29 mouse cellular contexts compared by ENCODE assay signal in genomic region chr2:18956424-18956823, GRCm38 (mm10). TPM values are rescaled to one million over a fixed set of nuclear protein-coding genes. Genes with fewer than 3 reads are reported as not detected.
A peak's percentile ranks its signal among the peaks of the same experiment; 100 is the strongest.
DNase-seq lines count a peak whose midpoint lies in the region; ATAC-seq and TF ChIP-seq lines count a peak whose summit lies in the region.
"Had no signal": no experiment of that assay in that cellular context is flagged by ENCODE, and none has a peak within 500 bp of the region (broad histone marks: within the 10 kb centered on the region; RNA-seq: fewer than 3 reads in every experiment).

No protein-coding gene starts in this region.

- peaks cover 57% of the 10 kb centered on the region for H3K4me1 ChIP-seq in forebrain, embryonic 10.5 days
- no peaks in the 10 kb centered on the region for H3K4me1 ChIP-seq in forebrain, embryonic 11.5 days (replicated peaks; ENCODE audit: control insufficient read depth, insufficient read depth, low read length)
- peaks cover 98% of the 10 kb centered on the region for H3K4me1 ChIP-seq in megakaryocyte, embryonic 14.5 days
- peaks cover 55% of the 10 kb centered on the region for H3K4me1 ChIP-seq in liver, postnatal 0 days (ENCODE audit: insufficient read depth)
- H3K4me1 ChIP-seq: hindbrain, embryonic 15.5 days; midbrain, embryonic 15.5 days had no signal

- ATAC-seq in forebrain, embryonic 11.5 days (replicated peaks; ENCODE audit: low FRiP score), result no peak
- ATAC-seq in megakaryocyte, adult 5-6 weeks (ENCODE audit: poor library complexity, severe bottlenecking), result no peak
- ATAC-seq in granulocyte monocyte progenitor cell, adult 5-6 weeks (replicated peaks; ENCODE audit: poor library complexity, severe bottlenecking), result 0 out of 2 replicates have a peak, but pooled peaks have one; percentile 16
- no peak for ATAC-seq in liver, postnatal 0 days
- ATAC-seq: CD4-positive, CD25-positive, alpha-beta regulatory T cell, adult 4 months; forebrain, embryonic 16.5 days; intestine, embryonic 15.5 days; midbrain, embryonic 15.5 days had no signal

- H3K9ac ChIP-seq in forebrain, embryonic 11.5 days (ENCODE audit: low read length), result no peak overlapping the region
- no peak overlapping the region for H3K9ac ChIP-seq in liver, postnatal 0 days (replicated peaks)
- H3K9ac ChIP-seq: embryonic facial prominence, embryonic 15.5 days; hindbrain, embryonic 15.5 days; intestine, embryonic 15.5 days; limb, embryonic 13.5 days; lung, embryonic 14.5 days; midbrain, embryonic 15.5 days; neural tube, embryonic 13.5 days had no signal

- no peak overlapping the region for H3K4me3 ChIP-seq in forebrain, embryonic 10.5 days
- H3K4me3 ChIP-seq in forebrain, embryonic 11.5 days (ENCODE audit: low read depth, low read length), result no peak overlapping the region
- H3K4me3 ChIP-seq in megakaryocyte, embryonic 14.5 days (replicated peaks), result peak overlapping the region; percentile 88
- no peak overlapping the region for H3K4me3 ChIP-seq in liver, postnatal 0 days (ENCODE audit: low read depth, low read length)
- H3K4me3 ChIP-seq: embryonic facial prominence, embryonic 15.5 days; hindbrain, embryonic 15.5 days; intestine, embryonic 15.5 days; layer of hippocampus, adult 2 months; limb, embryonic 13.5 days; midbrain, embryonic 15.5 days; neural tube, embryonic 13.5 days had no signal

- no peak overlapping the region for H3K4me2 ChIP-seq in forebrain, embryonic 11.5 days (ENCODE audit: low read depth, low read length, severe bottlenecking)
- peak overlapping the region; percentile 16; the same call in 1 of the 2 replicates for H3K4me2 ChIP-seq in liver, postnatal 0 days (ENCODE audit: low read depth, low read length)
- H3K4me2 ChIP-seq: embryonic facial prominence, embryonic 15.5 days; hindbrain, embryonic 15.5 days; intestine, embryonic 15.5 days; limb, embryonic 13.5 days; lung, embryonic 14.5 days; midbrain, embryonic 15.5 days; neural tube, embryonic 13.5 days had no signal

- H3K36me3 ChIP-seq in forebrain, embryonic 10.5 days (replicated peaks), result no peaks in the 10 kb centered on the region
- no peaks in the 10 kb centered on the region for H3K36me3 ChIP-seq in forebrain, embryonic 11.5 days (ENCODE audit: control insufficient read depth, insufficient read depth, low read length)
- peaks cover 12% of the 10 kb centered on the region for H3K36me3 ChIP-seq in megakaryocyte, embryonic 14.5 days (replicated peaks; ENCODE audit: low read length)
- no peaks in the 10 kb centered on the region for H3K36me3 ChIP-seq in liver, postnatal 0 days (replicated peaks; ENCODE audit: insufficient read depth, low read length)
- H3K36me3 ChIP-seq: embryonic facial prominence, embryonic 15.5 days; hindbrain, embryonic 15.5 days; intestine, embryonic 15.5 days; limb, embryonic 13.5 days; midbrain, embryonic 15.5 days; neural tube, embryonic 13.5 days had no signal

- H3K9me3 ChIP-seq in forebrain, embryonic 10.5 days, result no peaks in the 10 kb centered on the region
- no peaks in the 10 kb centered on the region for H3K9me3 ChIP-seq in forebrain, embryonic 11.5 days (ENCODE audit: control insufficient read depth, low read length)
- H3K9me3 ChIP-seq in megakaryocyte, embryonic 14.5 days, result no peaks in the 10 kb centered on the region
- no peaks in the 10 kb centered on the region for H3K9me3 ChIP-seq in liver, postnatal 0 days (ENCODE audit: low read length)
- H3K9me3 ChIP-seq: embryonic facial prominence, embryonic 15.5 days; hindbrain, embryonic 15.5 days; intestine, embryonic 15.5 days; limb, embryonic 13.5 days; midbrain, embryonic 15.5 days; neural tube, embryonic 13.5 days had no signal

- 90% methylated on average over 3 of the region's 3 CpGs for WGBS in forebrain, embryonic 10.5 days
- 84% methylated on average over 3 of the region's 3 CpGs for WGBS in forebrain, embryonic 11.5 days
- WGBS in liver, postnatal 0 days (ENCODE audit: insufficient replicate concordance), result 56% methylated on average over 3 of the region's 3 CpGs

- no peak for TF ChIP-seq EP300 in liver, postnatal 0 days (IDR thresholded peaks at IDR 0.05; ENCODE audit: low read depth)

- no peaks in the 10 kb centered on the region for H3K27me3 ChIP-seq in forebrain, embryonic 10.5 days (ENCODE audit: poor library complexity, severe bottlenecking)
- H3K27me3 ChIP-seq in forebrain, embryonic 11.5 days (ENCODE audit: control insufficient read depth, insufficient read depth, low read length), result no peaks in the 10 kb centered on the region
- H3K27me3 ChIP-seq in megakaryocyte, embryonic 14.5 days (replicated peaks), result no peaks in the 10 kb centered on the region
- no peaks in the 10 kb centered on the region for H3K27me3 ChIP-seq in liver, postnatal 0 days (ENCODE audit: insufficient read depth, low read length)
- H3K27me3 ChIP-seq: embryonic facial prominence, embryonic 15.5 days; hindbrain, embryonic 15.5 days; intestine, embryonic 15.5 days; midbrain, embryonic 15.5 days; neural tube, embryonic 13.5 days had no signal

- no peak for TF ChIP-seq CTCF in liver, postnatal 0 days (IDR thresholded peaks at IDR 0.05; ENCODE audit: low read depth)

- 0 out of 2 replicates have a peak overlapping the region, but pooled peaks have one; percentile 5 for H3K27ac ChIP-seq in forebrain, embryonic 10.5 days
- H3K27ac ChIP-seq in forebrain, embryonic 11.5 days (ENCODE audit: low read depth, low read length), result no peak overlapping the region
- H3K27ac ChIP-seq in liver, postnatal 0 days (ENCODE audit: low read depth), result no peak overlapping the region
- H3K27ac ChIP-seq: embryonic facial prominence, embryonic 15.5 days; hindbrain, embryonic 15.5 days; intestine, embryonic 15.5 days; layer of hippocampus, adult 2 months; limb, embryonic 13.5 days; midbrain, embryonic 15.5 days; neural tube, embryonic 13.5 days had no signal

- DNase-seq in forebrain, embryonic 10.5 days (ENCODE audit: extremely low spot score, low spot score), result no peak
- no peak for DNase-seq in forebrain, embryonic 11.5 days (ENCODE audit: low spot score)
- DNase-seq in liver, postnatal 0 days, result no peak
- no peak for DNase-seq in left cerebral cortex, adult 18-20 months (ENCODE audit: low spot score in 2 of 2)
- DNase-seq in left cerebral cortex, adult 8-10 months (ENCODE audit: low spot score in 2 of 2), result no peak
- DNase-seq: adrenal gland, postnatal 36 days; cerebellum, adult 11 months; cerebellum, adult 9-11 months; gastrocnemius, postnatal 25 days; heart, postnatal 4 days; kidney, adult 9 months; kidney, postnatal 14 days; lung, embryonic 14.5 days; right cerebral cortex, adult 18-20 months; right cerebral cortex, postnatal 4 days; thymus, postnatal 36 days had no signal

RNA-seq across cellular contexts. Expression of gene Pip4k2a, which starts 41.5 kb away (rescaled TPM):
- polyA plus RNA-seq in forebrain, embryonic 10.5 days (2016; fragmentation: Nextera tagmentation; extraction: Ambion mirVana), result 6.6 and 7.5 TPM in 2 replicates
- 9.2 and 9.3 TPM in 2 replicates for polyA plus RNA-seq in forebrain, embryonic 11.5 days (2014; fragmentation: Nextera tagmentation; extraction: Ambion mirVana)
- polyA plus RNA-seq in megakaryocyte, embryonic 14.5 days (2012; ENCODE audit: insufficient read depth, low replicate concordance), result 1.6 and 39.5 TPM in 2 replicates
- 121 and 123 TPM in 2 replicates for total RNA-seq in megakaryocyte, adult 5-6 weeks (2015)
- total RNA-seq in megakaryocyte, adult 5-6 weeks (2017), result 63.0 and 64.8 TPM in 2 replicates
- total RNA-seq in granulocyte monocyte progenitor cell, adult 5-6 weeks (2014; fragmentation: Nextera tagmentation), result 29.3 TPM in 2 replicates
- total RNA-seq in granulocyte monocyte progenitor cell, adult 5-6 weeks (2017), result 15.6 and 16.7 TPM in 2 replicates
- 6.7 and 8.0 TPM in 2 replicates for polyA plus RNA-seq in liver, postnatal 0 days (2015; fragmentation: Nextera tagmentation; extraction: Ambion mirVana)
- 10 to 100 TPM; 55.5 to 56.2 TPM for total RNA-seq in left cerebral cortex, adult 18-20 months (2021)
- total RNA-seq in left cerebral cortex, adult 8-10 months (2022), result 10 to 100 TPM; 61.9 to 66.5 (median 64.9) TPM

RNA-seq across cellular contexts. Expression of gene 4930426L09Rik, which starts 41.7 kb away (rescaled TPM):
- polyA plus RNA-seq in forebrain, embryonic 10.5 days (2016; fragmentation: Nextera tagmentation; extraction: Ambion mirVana), result 0.14 and 0.31 TPM in 2 replicates
- polyA plus RNA-seq in forebrain, embryonic 11.5 days (2014; fragmentation: Nextera tagmentation; extraction: Ambion mirVana), result 0.25 and 0.43 TPM in 2 replicates
- 0.43 TPM in 1 of 2 replicates, not detected in the other for polyA plus RNA-seq in megakaryocyte, embryonic 14.5 days (2012; ENCODE audit: insufficient read depth, low replicate concordance)
- total RNA-seq in megakaryocyte, adult 5-6 weeks (2015), result 2.1 and 3.0 TPM in 2 replicates
- total RNA-seq in megakaryocyte, adult 5-6 weeks (2017), result 0.53 and 0.59 TPM in 2 replicates
- total RNA-seq in granulocyte monocyte progenitor cell, adult 5-6 weeks (2014; fragmentation: Nextera tagmentation), result 1.3 TPM in 1 of 2 replicates, not detected in the other
- 0.62 TPM in 1 of 2 replicates, not detected in the other for total RNA-seq in granulocyte monocyte progenitor cell, adult 5-6 weeks (2017)
- polyA plus RNA-seq in liver, postnatal 0 days (2015; fragmentation: Nextera tagmentation; extraction: Ambion mirVana), result 0.21 and 0.24 TPM in 2 replicates
- 1 to 10 TPM in 1 of 2 experiments, under 1 TPM in 1; 1.00 to 1.1 TPM for total RNA-seq in left cerebral cortex, adult 18-20 months (2021)
- 1 to 10 TPM; 1.1 to 2.5 (median 1.2) TPM for total RNA-seq in left cerebral cortex, adult 8-10 months (2022)
- total RNA-seq: common myeloid progenitor, adult 5-6 weeks had no signal
